Mouse (Mus musculus): ENCODE results near the gene Ccne1. TPM values are rescaled to one million over a fixed set of nuclear protein-coding genes. Genes with fewer than 3 reads are reported as not detected.

Gene Ccne1
- polyA plus RNA-seq (2012; rRNA removed), result 19.0 and 21.0 TPM in 2 replicates

GRCm38 (mm10) chr7:38107371-38108259 lies at the start of gene Ccne1:
Ccne1 (minus strand) TSS chr7:38107534.
- TF ChIP-seq POLR2A (IDR thresholded peaks at IDR 0.05; ENCODE audit: extremely low read depth, insufficient read depth, low read length), result no peak
- TF ChIP-seq CTCF (IDR thresholded peaks at IDR 0.05; ENCODE audit: extremely low read depth, insufficient read depth, low read length), result no peak
- peak within 1 kb of the TSS; percentile 27; the same call in 1 of the 2 replicates for H3K27ac ChIP-seq (ENCODE audit: insufficient read depth, low read length)

GRCm38 (mm10) chr7:38155829-38156228 lies 48.5 kb upstream of the Ccne1 start:
- H3K4me3 ChIP-seq (ENCODE audit: insufficient read depth, low read length), result no peak overlapping the region
- no peaks in the 10 kb centered on the region for H3K4me1 ChIP-seq (ENCODE audit: control insufficient read depth, insufficient read depth, low read length)
- no peak overlapping the region for H3K27ac ChIP-seq (ENCODE audit: insufficient read depth, low read length)
- TF ChIP-seq CTCF (IDR thresholded peaks at IDR 0.05; ENCODE audit: extremely low read depth, insufficient read depth, low read length) (no peak), POLR2A (IDR thresholded peaks at IDR 0.05; ENCODE audit: extremely low read depth, insufficient read depth, low read length) (no peak)

More at GRCm38 (mm10) chr7:38107371-38108259, at the start of gene Ccne1:
- Histone ChIP-seq H3K4me3 (ENCODE audit: insufficient read depth, low read length) (peak within 1 kb of the TSS; percentile 63), H3K4me1 (ENCODE audit: control insufficient read depth, insufficient read depth, low read length) (peaks cover 4% of the 10 kb centered on the region; the same call in 1 of the 2 replicates)

GRCm38 (mm10) chr7:38152571-38152970 lies 45.2 kb upstream of the Ccne1 start:
- TF ChIP-seq CTCF (IDR thresholded peaks at IDR 0.05; ENCODE audit: extremely low read depth, insufficient read depth, low read length) (no peak), POLR2A (IDR thresholded peaks at IDR 0.05; ENCODE audit: extremely low read depth, insufficient read depth, low read length) (no peak)
- Histone ChIP-seq H3K4me1 (ENCODE audit: control insufficient read depth, insufficient read depth, low read length) (no peaks in the 10 kb centered on the region), H3K27ac (ENCODE audit: insufficient read depth, low read length) (no peak overlapping the region), H3K4me3 (ENCODE audit: insufficient read depth, low read length) (no peak overlapping the region)

GRCm38 (mm10) chr7:38151706-38152312 lies 44.5 kb upstream of the Ccne1 start:
- Histone ChIP-seq H3K27ac (ENCODE audit: insufficient read depth, low read length) (no peak overlapping the region), H3K4me1 (ENCODE audit: control insufficient read depth, insufficient read depth, low read length) (no peaks in the 10 kb centered on the region), H3K4me3 (ENCODE audit: insufficient read depth, low read length) (no peak overlapping the region)
- TF ChIP-seq POLR2A (IDR thresholded peaks at IDR 0.05; ENCODE audit: extremely low read depth, insufficient read depth, low read length), result no peak
- TF ChIP-seq CTCF (IDR thresholded peaks at IDR 0.05; ENCODE audit: extremely low read depth, insufficient read depth, low read length), result 0 out of 2 replicates have a peak, but pooled peaks have one; percentile 22

GRCm38 (mm10) chr7:38147477-38147876 lies 40.1 kb upstream of the Ccne1 start:
- TF ChIP-seq CTCF (IDR thresholded peaks at IDR 0.05; ENCODE audit: extremely low read depth, insufficient read depth, low read length) (no peak), POLR2A (IDR thresholded peaks at IDR 0.05; ENCODE audit: extremely low read depth, insufficient read depth, low read length) (no peak)

GRCm38 (mm10) chr7:38141747-38142545 lies 34.6 kb upstream of the Ccne1 start:
- TF ChIP-seq CTCF (IDR thresholded peaks at IDR 0.05; ENCODE audit: extremely low read depth, insufficient read depth, low read length), result peak; percentile 88
- no peak for TF ChIP-seq POLR2A (IDR thresholded peaks at IDR 0.05; ENCODE audit: extremely low read depth, insufficient read depth, low read length)
- Histone ChIP-seq H3K27ac (ENCODE audit: insufficient read depth, low read length) (no peak overlapping the region), H3K4me1 (ENCODE audit: control insufficient read depth, insufficient read depth, low read length) (no peaks in the 10 kb centered on the region), H3K4me3 (ENCODE audit: insufficient read depth, low read length) (no peak overlapping the region)

More at GRCm38 (mm10) chr7:38147477-38147876, 40.1 kb upstream of the Ccne1 start:
- Histone ChIP-seq H3K27ac (ENCODE audit: insufficient read depth, low read length) (no peak overlapping the region), H3K4me3 (ENCODE audit: insufficient read depth, low read length) (no peak overlapping the region), H3K4me1 (ENCODE audit: control insufficient read depth, insufficient read depth, low read length) (no peaks in the 10 kb centered on the region)

- Histone ChIP-seq H3K4me3 (ENCODE audit: insufficient read depth, low read length) (no peak overlapping the region), H3K4me1 (ENCODE audit: control insufficient read depth, insufficient read depth, low read length) (no peaks in the 10 kb centered on the region), H3K27ac (ENCODE audit: insufficient read depth, low read length) (no peak overlapping the region)
- TF ChIP-seq POLR2A (IDR thresholded peaks at IDR 0.05; ENCODE audit: extremely low read depth, insufficient read depth, low read length) (no peak), CTCF (IDR thresholded peaks at IDR 0.05; ENCODE audit: extremely low read depth, insufficient read depth, low read length) (no peak)
Measured at GRCm38 (mm10) chr7:38140324-38140723, 33.0 kb upstream of the Ccne1 start.

- H3K27ac ChIP-seq (ENCODE audit: insufficient read depth, low read length), result no peak overlapping the region
Measured at GRCm38 (mm10) chr7:38134471-38134870, 27.1 kb upstream of the Ccne1 start.

GRCm38 (mm10) chr7:38131186-38131585 lies 23.9 kb upstream of the Ccne1 start:
- Histone ChIP-seq H3K4me3 (ENCODE audit: insufficient read depth, low read length) (no peak overlapping the region), H3K27ac (ENCODE audit: insufficient read depth, low read length) (no peak overlapping the region), H3K4me1 (ENCODE audit: control insufficient read depth, insufficient read depth, low read length) (no peaks in the 10 kb centered on the region)
- peak; percentile 59 for TF ChIP-seq CTCF (IDR thresholded peaks at IDR 0.05; ENCODE audit: extremely low read depth, insufficient read depth, low read length)
- TF ChIP-seq POLR2A (IDR thresholded peaks at IDR 0.05; ENCODE audit: extremely low read depth, insufficient read depth, low read length), result no peak

More at GRCm38 (mm10) chr7:38134471-38134870, 27.1 kb upstream of the Ccne1 start:
- TF ChIP-seq POLR2A (IDR thresholded peaks at IDR 0.05; ENCODE audit: extremely low read depth, insufficient read depth, low read length) (no peak), CTCF (IDR thresholded peaks at IDR 0.05; ENCODE audit: extremely low read depth, insufficient read depth, low read length) (no peak)
- Histone ChIP-seq H3K4me3 (ENCODE audit: insufficient read depth, low read length) (no peak overlapping the region), H3K4me1 (ENCODE audit: control insufficient read depth, insufficient read depth, low read length) (no peaks in the 10 kb centered on the region)
